Mouse (Mus musculus): ENCODE results near the gene Irf2bpl. TPM values are rescaled to one million over a fixed set of nuclear protein-coding genes. Genes with fewer than 3 reads are reported as not detected.

The Irf2bpl gene
- 10 to 100 TPM; 21.3 to 27.0 (median 22.9) TPM for total RNA-seq (2022)

GRCm38 (mm10) chr12:86884197-86885058 is at the start of gene Irf2bpl:
TSS of gene Irf2bpl (minus strand) at chr12:86884798.
- DNase-seq (ENCODE audit: low spot score in 2 of 2): peak; percentile 98 to 99

GRCm38 (mm10) chr12:86932575-86932952 is 48.0 kb upstream of the Irf2bpl start:
- peak; percentile 36 to 63 for DNase-seq (ENCODE audit: low spot score in 2 of 2)

GRCm38 (mm10) chr12:86931919-86932574 is 47.4 kb upstream of the Irf2bpl start:
- DNase-seq (ENCODE audit: low spot score in 2 of 2): peak; percentile 79 to 83

- no peak for DNase-seq (ENCODE audit: low spot score in 2 of 2)
These were observed 46.5 kb upstream of the Irf2bpl start for GRCm38 (mm10) chr12:86930934-86931729.

- DNase-seq (ENCODE audit: low spot score in 2 of 2): peak; percentile 58 to 75
These were observed 39.2 kb upstream of the Irf2bpl start for GRCm38 (mm10) chr12:86923837-86924236.

- no peak for DNase-seq (ENCODE audit: low spot score in 2 of 2)
These were observed 34.6 kb upstream of the Irf2bpl start for GRCm38 (mm10) chr12:86918983-86919722.

- no peak for DNase-seq (ENCODE audit: low spot score in 2 of 2)
These were observed 33.9 kb upstream of the Irf2bpl start for GRCm38 (mm10) chr12:86918361-86918967.

GRCm38 (mm10) chr12:86916796-86917573 is 32.4 kb upstream of the Irf2bpl start:
- DNase-seq (ENCODE audit: low spot score in 2 of 2): peak in 1 of 2 experiments; percentile 29

- no peak for DNase-seq (ENCODE audit: low spot score in 2 of 2)
These were observed 31.0 kb upstream of the Irf2bpl start for GRCm38 (mm10) chr12:86915617-86916016.

- no peak for DNase-seq (ENCODE audit: low spot score in 2 of 2)
These were observed 30.2 kb upstream of the Irf2bpl start for GRCm38 (mm10) chr12:86914756-86915155.

GRCm38 (mm10) chr12:86914351-86914750 is 29.8 kb upstream of the Irf2bpl start:
- DNase-seq (ENCODE audit: low spot score in 2 of 2): no peak

- no peak for DNase-seq (ENCODE audit: low spot score in 2 of 2)
These were observed 27.9 kb upstream of the Irf2bpl start for GRCm38 (mm10) chr12:86912335-86913093.

GRCm38 (mm10) chr12:86911482-86911931 is 26.9 kb upstream of the Irf2bpl start:
- DNase-seq (ENCODE audit: low spot score in 2 of 2): no peak

- DNase-seq (ENCODE audit: low spot score in 2 of 2): peak; percentile 72 to 77
These were observed 21.8 kb upstream of the Irf2bpl start for GRCm38 (mm10) chr12:86906395-86906794.

GRCm38 (mm10) chr12:86905876-86906275 is 21.3 kb upstream of the Irf2bpl start:
- no peak for DNase-seq (ENCODE audit: low spot score in 2 of 2)

GRCm38 (mm10) chr12:86905203-86905602 is 20.6 kb upstream of the Irf2bpl start:
- no peak for DNase-seq (ENCODE audit: low spot score in 2 of 2)

- no peak for DNase-seq (ENCODE audit: low spot score in 2 of 2)
These were observed 19.5 kb upstream of the Irf2bpl start for GRCm38 (mm10) chr12:86903828-86904806.

Data from gastrocnemius, adult 8-10 months (tissue).